Comparison of ENCODE assay signal across 24 mouse cellular contexts in genomic region chr10:23235405-23235804, GRCm38 (mm10).
DNase-seq lines count a peak whose midpoint lies in the region; ATAC-seq and TF ChIP-seq lines count a peak whose summit lies in the region.
"Had no signal": no experiment of that assay in that cellular context is flagged by ENCODE, and none has a peak within 500 bp of the region (broad histone marks: within the 10 kb centered on the region; RNA-seq: fewer than 3 reads in every experiment).

No protein-coding gene starts in this region.

- no peaks in the 10 kb centered on the region for H3K36me3 ChIP-seq in kidney, embryonic 14.5 days (ENCODE audit: control insufficient read depth, insufficient read depth, low read length)
- no peaks in the 10 kb centered on the region for H3K36me3 ChIP-seq in kidney, postnatal 0 days (ENCODE audit: insufficient read depth, low read length)
- H3K36me3 ChIP-seq in kidney, embryonic 16.5 days (ENCODE audit: insufficient read depth, low read length) = no peaks in the 10 kb centered on the region
- H3K36me3 ChIP-seq: embryonic facial prominence, embryonic 10.5 days; embryonic facial prominence, embryonic 12.5 days; forebrain, embryonic 15.5 days; G1E had no signal

- no peaks in the 10 kb centered on the region for H3K27me3 ChIP-seq in kidney, embryonic 14.5 days (ENCODE audit: control insufficient read depth, insufficient read depth, low read length)
- no peaks in the 10 kb centered on the region for H3K27me3 ChIP-seq in kidney, postnatal 0 days (ENCODE audit: insufficient read depth, low read length)
- H3K27me3 ChIP-seq in kidney, embryonic 16.5 days (ENCODE audit: insufficient read depth, low read length) = no peaks in the 10 kb centered on the region
- H3K27me3 ChIP-seq: CH12.LX; embryonic facial prominence, embryonic 12.5 days; forebrain, embryonic 13.5 days; forebrain, embryonic 15.5 days; Patski had no signal

- 54% methylated on average over 4 of the region's 4 CpGs for WGBS in kidney, embryonic 14.5 days
- 48% methylated on average over 4 of the region's 4 CpGs for WGBS in kidney, postnatal 0 days
- 58% methylated on average over 4 of the region's 4 CpGs for WGBS in kidney, embryonic 16.5 days

- no peak overlapping the region for H3K4me3 ChIP-seq in kidney, embryonic 14.5 days (ENCODE audit: low read length)
- H3K4me3 ChIP-seq in kidney, postnatal 0 days (replicated peaks; ENCODE audit: low read depth, low read length) = no peak overlapping the region
- no peak overlapping the region for H3K4me3 ChIP-seq in kidney, embryonic 16.5 days (ENCODE audit: low read length)
- H3K4me3 ChIP-seq: embryonic facial prominence, embryonic 10.5 days; embryonic facial prominence, embryonic 12.5 days; forebrain, embryonic 13.5 days; forebrain, embryonic 15.5 days had no signal

- DNase-seq in kidney, postnatal 4 days = no peak
- peak; percentile 73 for DNase-seq in kidney, postnatal 0 days (ENCODE audit: low spot score)
- DNase-seq in kidney, adult 11 months = no peak
- peak; percentile 10 for DNase-seq in kidney, postnatal 14 days
- DNase-seq: adrenal gland, adult 8-10 months; adrenal gland, postnatal 14 days; adrenal gland, postnatal 36 days; B cell, adult 2 months; cerebellum, adult 11-12 months; cerebellum, adult 2 months; cerebellum, adult 9-10 months; cerebellum, postnatal 10 days; cerebellum, postnatal 25 days had no signal

- no peak overlapping the region for H3K9ac ChIP-seq in kidney, embryonic 14.5 days (ENCODE audit: low read depth, low read length)
- no peak overlapping the region for H3K9ac ChIP-seq in kidney, postnatal 0 days (ENCODE audit: low read depth, low read length)
- H3K9ac ChIP-seq in kidney, embryonic 16.5 days (replicated peaks; ENCODE audit: low read length) = no peak overlapping the region
- H3K9ac ChIP-seq: embryonic facial prominence, embryonic 12.5 days; forebrain, embryonic 13.5 days; forebrain, embryonic 15.5 days had no signal

- H3K4me1 ChIP-seq in kidney, embryonic 14.5 days (ENCODE audit: control insufficient read depth, insufficient read depth, low read length) = peaks cover 10% of the 10 kb centered on the region; the same call in 1 of the 2 replicates
- H3K4me1 ChIP-seq in kidney, postnatal 0 days (replicated peaks; ENCODE audit: insufficient read depth, low read length) = 0 out of 2 replicates have a peak, but pooled peaks cover 2% of the 10 kb centered on the region
- peaks cover 12% of the 10 kb centered on the region; the same call in 1 of the 2 replicates for H3K4me1 ChIP-seq in kidney, embryonic 16.5 days (ENCODE audit: insufficient read depth, low read length)
- H3K4me1 ChIP-seq: embryonic facial prominence, embryonic 10.5 days; embryonic facial prominence, embryonic 12.5 days; forebrain, embryonic 13.5 days; forebrain, embryonic 15.5 days had no signal

- no peak overlapping the region for H3K4me2 ChIP-seq in kidney, embryonic 14.5 days (replicated peaks; ENCODE audit: low read depth, low read length)
- H3K4me2 ChIP-seq in kidney, postnatal 0 days (ENCODE audit: low read length) = no peak overlapping the region
- no peak overlapping the region for H3K4me2 ChIP-seq in kidney, embryonic 16.5 days (replicated peaks; ENCODE audit: low read depth, low read length)
- H3K4me2 ChIP-seq: embryonic facial prominence, embryonic 12.5 days; forebrain, embryonic 13.5 days; forebrain, embryonic 15.5 days had no signal

- H3K27ac ChIP-seq in kidney, embryonic 14.5 days (ENCODE audit: low read depth, low read length) = no peak overlapping the region
- H3K27ac ChIP-seq in kidney, postnatal 0 days = no peak overlapping the region
- no peak overlapping the region for H3K27ac ChIP-seq in kidney, embryonic 16.5 days (ENCODE audit: low read length)
- H3K27ac ChIP-seq: embryonic facial prominence, embryonic 10.5 days; embryonic facial prominence, embryonic 12.5 days; forebrain, embryonic 13.5 days; forebrain, embryonic 15.5 days had no signal

- ATAC-seq in kidney, embryonic 14.5 days (ENCODE audit: low FRiP score, low TSS enrichment) = 0 out of 2 replicates have a peak, but pooled peaks have one; percentile 24
- ATAC-seq in kidney, postnatal 0 days (replicated peaks; ENCODE audit: low FRiP score, low read depth) = no peak
- no peak for ATAC-seq in kidney, embryonic 16.5 days (ENCODE audit: low FRiP score, low TSS enrichment)
- ATAC-seq: activated CD4-positive, CD25-positive, alpha-beta regulatory T cell, adult 4 months; CD4-positive, CD25-positive, alpha-beta regulatory T cell, adult 4 months; forebrain, embryonic 13.5 days; forebrain, embryonic 15.5 days; Patski had no signal

- TF ChIP-seq CTCF in kidney, postnatal 0 days (IDR thresholded peaks at IDR 0.05; ENCODE audit: low read depth) = no peak

- H3K9me3 ChIP-seq in kidney, embryonic 14.5 days (ENCODE audit: control insufficient read depth, low read length) = no peaks in the 10 kb centered on the region
- H3K9me3 ChIP-seq in kidney, postnatal 0 days (replicated peaks; ENCODE audit: low read length) = no peaks in the 10 kb centered on the region
- H3K9me3 ChIP-seq in kidney, embryonic 16.5 days (ENCODE audit: low read length) = no peaks in the 10 kb centered on the region
- H3K9me3 ChIP-seq: embryonic facial prominence, embryonic 10.5 days; embryonic facial prominence, embryonic 12.5 days; forebrain, embryonic 13.5 days; forebrain, embryonic 15.5 days; G1E had no signal

Comparison
In these comparisons a context has a peak if more than half of its experiments do, and no peak if none do; other contexts are left out.
1. DNase-seq: peak in kidney, postnatal 0 days (single experiment) and kidney, postnatal 14 days (single experiment); none in kidney, postnatal 4 days (0 of 2) and kidney, adult 11 months (single experiment).